Mouse (Mus musculus): ENCODE results near the gene Adcyap1. TPM values are rescaled to one million over a fixed set of nuclear protein-coding genes. Genes with fewer than 3 reads are reported as not detected.

Adcyap1 gene
- 30.0 TPM in 2 replicates for polyA plus RNA-seq (2015; fragmentation: Nextera tagmentation; extraction: Ambion mirVana)

DNA sequence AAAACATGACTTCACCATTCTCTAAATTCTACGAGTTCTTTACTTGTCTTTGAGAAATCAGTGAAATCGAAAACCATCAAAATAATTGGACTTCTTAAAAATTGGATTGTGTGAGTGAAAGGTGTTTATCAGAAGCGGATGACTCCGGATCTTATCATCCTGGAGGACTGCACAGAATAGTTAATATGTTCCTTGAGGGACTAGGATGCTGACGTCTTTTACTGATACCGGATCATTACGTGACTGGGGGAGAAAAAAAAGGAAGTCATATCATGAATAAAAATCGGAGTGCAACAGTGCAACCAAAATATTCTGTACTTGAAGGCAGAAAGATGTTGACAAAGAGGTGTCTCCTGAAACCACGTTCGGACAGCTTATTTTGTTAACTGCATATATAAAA lies at the start of gene Adcyap1:
Gene Adcyap1, plus strand, starts transcription at position 301 of the 400 bp plus-strand sequence.
- Histone ChIP-seq H3K36me3 (no peaks in the 10 kb centered on the region), H3K9ac (replicated peaks) (peak within 1 kb of the TSS; percentile 47), H3K27ac (replicated peaks) (peak within 1 kb of the TSS; percentile 69), H3K4me1 (peaks cover 29% of the 10 kb centered on the region), H3K9me3 (replicated peaks) (no peaks in the 10 kb centered on the region), H3K4me3 (replicated peaks) (peak within 1 kb of the TSS; percentile 41), H3K4me2 (peak within 1 kb of the TSS; percentile 68), H3K27me3 (replicated peaks) (peaks cover 27% of the 10 kb centered on the region)
- 27% methylated on average over 10 of the region's 10 CpGs for WGBS
- no peak for ATAC-seq (ENCODE audit: low FRiP score)

DNA sequence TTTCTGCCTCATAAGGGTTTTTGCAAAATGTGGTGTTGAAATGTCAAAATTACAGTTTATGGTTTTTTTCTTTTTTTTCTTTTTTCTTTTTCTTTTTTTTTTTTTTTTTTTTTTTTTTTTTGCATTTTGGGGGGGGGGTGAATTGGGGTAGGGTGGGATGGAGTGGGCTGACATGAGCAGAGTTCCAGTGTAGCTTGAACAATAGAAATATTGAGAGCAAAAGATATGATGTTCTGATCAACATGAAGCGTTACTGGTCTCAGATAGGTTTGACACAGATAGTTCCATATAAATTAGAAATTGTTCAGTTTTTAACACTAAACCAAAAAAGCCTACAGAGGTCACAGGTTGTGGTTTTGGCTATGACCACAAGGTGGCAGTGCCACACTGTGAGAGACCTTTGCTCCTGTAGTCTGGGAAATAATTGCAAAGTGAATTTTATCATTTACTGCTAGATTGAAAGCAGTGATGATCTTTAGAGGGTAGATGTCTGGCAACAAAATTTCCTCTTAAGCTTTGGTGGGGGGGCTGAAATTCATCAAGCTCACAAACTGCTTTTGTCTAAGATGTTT lies 40.5 kb upstream of the Adcyap1 start:
- Histone ChIP-seq H3K27me3 (replicated peaks) (no peaks in the 10 kb centered on the region), H3K9ac (replicated peaks) (no peak overlapping the region), H3K4me2 (no peak overlapping the region), H3K4me1 (no peaks in the 10 kb centered on the region), H3K27ac (replicated peaks) (no peak overlapping the region), H3K36me3 (no peaks in the 10 kb centered on the region), H3K4me3 (replicated peaks) (no peak overlapping the region), H3K9me3 (replicated peaks) (no peaks in the 10 kb centered on the region)
- peak; percentile 83 for ATAC-seq (ENCODE audit: low FRiP score)
- 38% methylated on average over 1 of the region's 1 CpGs for WGBS

DNA sequence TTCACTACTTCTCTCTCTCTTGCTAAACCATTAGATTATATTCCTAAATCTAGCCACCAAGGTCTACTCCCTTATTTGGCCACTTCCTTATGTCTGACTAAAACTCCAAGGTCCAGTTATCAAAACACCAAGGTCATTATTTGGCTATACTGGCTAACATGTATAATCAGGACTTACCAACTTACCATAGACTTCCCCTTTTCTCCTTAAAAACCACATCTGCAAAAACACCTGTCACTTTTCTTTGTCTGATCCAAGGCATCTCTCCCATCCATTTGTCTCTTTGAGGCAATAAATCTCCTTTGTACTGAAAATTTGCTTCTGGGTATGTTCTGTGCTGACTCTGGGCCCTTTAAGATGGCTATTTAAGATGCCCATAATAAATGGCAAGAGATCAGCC lies 29.2 kb upstream of the Adcyap1 start:
- Histone ChIP-seq H3K9ac (replicated peaks) (no peak overlapping the region), H3K36me3 (no peaks in the 10 kb centered on the region), H3K4me3 (replicated peaks) (no peak overlapping the region), H3K4me2 (no peak overlapping the region), H3K27me3 (replicated peaks) (no peaks in the 10 kb centered on the region), H3K4me1 (no peaks in the 10 kb centered on the region), H3K9me3 (replicated peaks) (no peaks in the 10 kb centered on the region), H3K27ac (replicated peaks) (no peak overlapping the region)
- ATAC-seq (ENCODE audit: low FRiP score), result no peak

DNA sequence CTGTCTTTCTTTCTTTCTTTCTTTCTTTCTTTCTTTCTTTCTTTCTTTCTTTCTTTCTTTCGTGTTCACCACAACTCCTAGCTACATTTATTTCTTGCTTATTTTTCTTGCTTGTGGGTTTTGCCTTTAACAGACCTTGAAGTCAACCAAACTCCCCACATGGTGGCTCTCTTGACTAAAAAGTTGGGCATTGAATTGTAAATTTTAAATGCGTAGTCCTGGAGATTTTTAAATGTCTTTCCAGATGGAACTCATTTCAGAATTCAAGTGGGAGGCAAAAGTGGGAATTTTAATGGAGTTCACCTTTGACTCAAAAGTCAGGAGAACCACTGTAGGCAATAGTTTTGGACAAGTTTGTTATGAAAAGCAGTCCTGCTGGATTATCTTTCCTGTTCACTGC lies 2.0 kb upstream of the Adcyap1 start:
- H3K4me1 ChIP-seq, result peaks cover 10% of the 10 kb centered on the region

DNA sequence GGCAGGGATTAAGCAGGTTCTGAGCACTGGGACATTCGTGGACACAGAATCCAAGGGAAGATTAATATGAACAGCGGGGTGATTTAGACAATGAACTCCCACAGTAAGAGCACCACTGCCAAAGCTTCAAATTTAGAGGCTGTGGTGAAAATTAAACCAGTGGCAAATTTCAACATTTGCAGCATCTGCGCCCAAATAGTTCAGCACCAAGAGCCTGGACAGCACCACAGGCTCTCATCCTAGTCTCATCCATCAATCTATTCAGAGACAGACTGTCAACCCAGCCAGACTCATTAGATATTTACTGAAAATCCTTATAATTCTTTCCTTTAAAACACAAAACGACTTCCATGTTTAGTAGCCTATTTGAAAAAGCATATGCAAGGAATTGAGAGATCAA lies 604 bp upstream of the Adcyap1 start:
- Histone ChIP-seq H3K27ac (replicated peaks) (no peak overlapping the region), H3K4me2 (peak overlapping the region; percentile 32), H3K27me3 (replicated peaks) (peaks cover 25% of the 10 kb centered on the region), H3K4me3 (replicated peaks) (no peak overlapping the region), H3K4me1 (peaks cover 24% of the 10 kb centered on the region), H3K9ac (replicated peaks) (no peak overlapping the region), H3K36me3 (no peaks in the 10 kb centered on the region), H3K9me3 (replicated peaks) (no peaks in the 10 kb centered on the region)
- no peak for ATAC-seq (ENCODE audit: low FRiP score)
- 3% methylated on average over 4 of the region's 4 CpGs for WGBS

More for the DNA sequence above, 2.0 kb upstream of the Adcyap1 start:
- Histone ChIP-seq H3K4me2 (no peak overlapping the region), H3K4me3 (replicated peaks) (no peak overlapping the region), H3K27ac (replicated peaks) (no peak overlapping the region), H3K36me3 (no peaks in the 10 kb centered on the region), H3K27me3 (replicated peaks) (peaks cover 22% of the 10 kb centered on the region), H3K9me3 (replicated peaks) (no peaks in the 10 kb centered on the region), H3K9ac (replicated peaks) (no peak overlapping the region)
- WGBS, result 45% methylated on average over 2 of the region's 2 CpGs
- ATAC-seq (ENCODE audit: low FRiP score), result no peak

DNA sequence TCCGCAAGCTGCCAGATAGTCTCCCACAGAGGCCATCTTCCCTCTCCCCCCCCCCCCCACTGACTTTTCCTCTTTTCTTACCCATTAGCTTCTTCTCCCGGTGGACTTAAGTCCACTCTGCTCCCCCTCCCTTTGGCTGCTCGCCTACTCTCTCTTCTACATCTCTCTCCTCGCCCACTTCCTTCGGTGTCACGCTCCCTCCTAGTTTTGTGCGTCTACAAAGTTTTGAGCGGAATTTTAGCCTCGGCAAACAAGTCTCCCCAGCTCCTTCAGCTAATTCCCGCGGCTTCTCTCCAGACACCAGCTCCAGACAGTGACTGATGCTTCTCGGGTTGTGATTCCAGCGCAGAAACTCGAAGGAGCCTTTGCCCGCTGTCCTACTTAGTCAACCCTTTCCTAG lies 401 bp downstream of the Adcyap1 start:
- no peak for ATAC-seq (ENCODE audit: low FRiP score)
- H3K27me3 ChIP-seq (replicated peaks), result peaks cover 28% of the 10 kb centered on the region
- WGBS, result under 1% methylated on average over 15 of the region's 15 CpGs
- H3K4me1 ChIP-seq, result peaks cover 30% of the 10 kb centered on the region
- H3K9me3 ChIP-seq (replicated peaks), result no peaks in the 10 kb centered on the region
- H3K36me3 ChIP-seq, result no peaks in the 10 kb centered on the region
- peak overlapping the region; percentile 41 for H3K4me3 ChIP-seq (replicated peaks)
- H3K27ac ChIP-seq (replicated peaks), result peak overlapping the region; percentile 69
- peak overlapping the region; percentile 47 for H3K9ac ChIP-seq (replicated peaks)
- H3K4me2 ChIP-seq, result peak overlapping the region; percentile 68

DNA sequence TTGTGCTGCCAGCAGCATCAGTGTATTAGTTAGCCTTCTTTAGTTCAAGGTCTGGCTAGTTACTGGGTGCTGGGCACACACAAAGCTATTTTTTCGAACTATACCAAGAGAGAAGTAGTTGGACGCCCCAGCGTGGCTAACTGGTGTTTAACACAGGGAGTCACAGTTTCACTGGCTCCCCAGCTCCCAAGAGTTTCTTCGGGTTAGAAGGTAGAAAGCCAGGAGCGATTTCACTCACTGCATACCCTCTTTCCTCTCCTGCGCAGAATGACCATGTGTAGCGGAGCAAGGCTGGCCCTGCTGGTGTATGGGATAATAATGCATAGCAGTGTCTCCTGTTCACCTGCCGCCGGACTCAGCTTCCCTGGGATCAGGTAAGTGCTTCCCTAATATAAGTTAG lies 930 bp downstream of the Adcyap1 start:
- Histone ChIP-seq H3K27ac (replicated peaks) (peak overlapping the region; percentile 69), H3K4me2 (peak overlapping the region; percentile 68), H3K4me3 (replicated peaks) (peak overlapping the region; percentile 41), H3K9me3 (replicated peaks) (no peaks in the 10 kb centered on the region), H3K36me3 (no peaks in the 10 kb centered on the region), H3K4me1 (peaks cover 30% of the 10 kb centered on the region), H3K9ac (replicated peaks) (peak overlapping the region; percentile 47), H3K27me3 (replicated peaks) (peaks cover 27% of the 10 kb centered on the region)
- WGBS, result 0% methylated on average over 9 of the region's 9 CpGs
- ATAC-seq (ENCODE audit: low FRiP score), result no peak

DNA sequence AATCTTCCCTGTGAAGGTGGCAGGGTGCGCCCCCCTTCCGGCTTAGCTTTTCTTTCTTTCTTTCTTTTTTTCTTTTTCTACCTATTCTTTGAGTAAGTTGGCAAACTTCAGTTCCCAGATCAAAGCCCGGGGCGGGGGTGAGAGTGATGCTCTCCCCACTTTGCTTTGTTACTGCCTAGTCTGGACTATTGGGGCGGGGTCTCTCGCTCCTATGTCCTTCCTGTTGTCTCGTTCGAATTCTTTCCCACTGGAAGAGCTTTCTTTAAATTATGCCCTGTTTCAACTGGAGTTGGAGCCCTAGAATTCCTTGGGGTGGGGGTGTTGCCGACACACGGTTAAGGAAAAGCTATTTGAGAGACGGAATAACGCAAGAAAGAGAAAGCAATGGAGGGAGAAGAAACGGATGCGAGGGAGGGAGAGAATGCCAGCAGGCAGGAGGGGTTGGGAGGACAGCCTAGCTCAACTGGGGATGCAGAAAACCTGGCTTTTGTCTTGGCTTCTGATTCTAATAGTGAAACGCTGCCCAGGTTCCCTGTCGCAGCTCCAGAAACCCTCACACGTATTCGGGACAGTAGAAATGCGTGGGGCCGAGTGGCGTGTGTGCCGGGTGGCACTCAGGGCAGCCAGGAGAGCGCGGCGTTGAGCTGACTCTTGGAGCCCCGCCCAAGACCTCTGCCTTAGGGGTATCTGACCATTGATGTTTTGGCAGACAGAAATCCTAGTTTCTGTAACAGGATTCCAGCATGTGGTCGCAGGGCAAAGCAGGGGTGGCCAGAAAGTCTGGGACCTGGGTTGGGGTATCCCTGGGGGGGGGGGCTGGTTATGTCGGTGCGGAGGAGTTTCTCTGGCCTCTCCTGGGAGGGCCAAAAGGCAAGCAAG lies 1.8 kb downstream of the Adcyap1 start:
- peak overlapping the region; percentile 41 for H3K4me3 ChIP-seq (replicated peaks)
- H3K9me3 ChIP-seq (replicated peaks), result no peaks in the 10 kb centered on the region
- peak overlapping the region; percentile 47 for H3K9ac ChIP-seq (replicated peaks)
- under 1% methylated on average over 29 of the region's 29 CpGs for WGBS
- peaks cover 30% of the 10 kb centered on the region for H3K4me1 ChIP-seq
- no peaks in the 10 kb centered on the region for H3K36me3 ChIP-seq
- peak; percentile 32; the same call in 1 of the 2 replicates for ATAC-seq (ENCODE audit: low FRiP score)
- H3K4me2 ChIP-seq, result peak overlapping the region; percentile 68
- peak overlapping the region; percentile 69 for H3K27ac ChIP-seq (replicated peaks)
- H3K27me3 ChIP-seq (replicated peaks), result peaks cover 30% of the 10 kb centered on the region

DNA sequence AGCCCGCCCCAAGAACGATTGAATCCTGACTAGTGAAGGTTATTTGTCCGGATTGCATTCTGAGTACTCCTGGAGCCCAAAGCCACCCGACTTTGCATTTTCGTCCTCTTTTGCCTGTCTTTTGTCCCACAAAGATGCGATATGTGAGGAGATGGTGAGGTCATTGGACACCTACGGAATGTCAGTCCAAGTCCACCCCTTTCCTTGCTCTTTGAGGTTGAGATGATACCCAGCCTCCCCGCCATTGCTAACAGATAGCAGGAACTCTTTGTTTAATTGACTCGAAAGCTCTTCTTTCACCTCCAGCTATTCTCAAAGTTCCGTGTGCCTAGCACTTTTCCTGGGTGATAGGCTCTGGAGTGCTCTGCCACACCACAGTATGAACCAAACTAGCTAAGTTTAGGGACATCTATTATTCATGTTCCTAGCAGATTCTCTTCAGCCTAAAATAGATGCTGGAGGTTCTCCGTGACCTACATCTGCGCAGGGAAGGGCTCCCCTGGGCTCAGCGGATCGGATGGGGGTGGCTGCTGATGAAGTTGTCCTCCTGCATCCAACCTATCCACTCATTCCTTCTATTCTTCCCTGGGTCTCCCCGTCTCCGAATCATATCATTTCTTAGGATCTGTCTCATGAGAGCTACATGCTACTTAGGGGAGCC lies 2.6 kb downstream of the Adcyap1 start:
- no peaks in the 10 kb centered on the region for H3K9me3 ChIP-seq (replicated peaks)
- peak overlapping the region; percentile 41 for H3K4me3 ChIP-seq (replicated peaks)
- peaks cover 30% of the 10 kb centered on the region for H3K27me3 ChIP-seq (replicated peaks)
- peak overlapping the region; percentile 69 for H3K27ac ChIP-seq (replicated peaks)
- peak; percentile 23; the same call in 1 of the 2 replicates for ATAC-seq (ENCODE audit: low FRiP score)
- peaks cover 30% of the 10 kb centered on the region for H3K4me1 ChIP-seq
- H3K4me2 ChIP-seq, result peak overlapping the region; percentile 68
- no peaks in the 10 kb centered on the region for H3K36me3 ChIP-seq
- 1% methylated on average over 16 of the region's 16 CpGs for WGBS
- peak overlapping the region; percentile 47 for H3K9ac ChIP-seq (replicated peaks)

DNA sequence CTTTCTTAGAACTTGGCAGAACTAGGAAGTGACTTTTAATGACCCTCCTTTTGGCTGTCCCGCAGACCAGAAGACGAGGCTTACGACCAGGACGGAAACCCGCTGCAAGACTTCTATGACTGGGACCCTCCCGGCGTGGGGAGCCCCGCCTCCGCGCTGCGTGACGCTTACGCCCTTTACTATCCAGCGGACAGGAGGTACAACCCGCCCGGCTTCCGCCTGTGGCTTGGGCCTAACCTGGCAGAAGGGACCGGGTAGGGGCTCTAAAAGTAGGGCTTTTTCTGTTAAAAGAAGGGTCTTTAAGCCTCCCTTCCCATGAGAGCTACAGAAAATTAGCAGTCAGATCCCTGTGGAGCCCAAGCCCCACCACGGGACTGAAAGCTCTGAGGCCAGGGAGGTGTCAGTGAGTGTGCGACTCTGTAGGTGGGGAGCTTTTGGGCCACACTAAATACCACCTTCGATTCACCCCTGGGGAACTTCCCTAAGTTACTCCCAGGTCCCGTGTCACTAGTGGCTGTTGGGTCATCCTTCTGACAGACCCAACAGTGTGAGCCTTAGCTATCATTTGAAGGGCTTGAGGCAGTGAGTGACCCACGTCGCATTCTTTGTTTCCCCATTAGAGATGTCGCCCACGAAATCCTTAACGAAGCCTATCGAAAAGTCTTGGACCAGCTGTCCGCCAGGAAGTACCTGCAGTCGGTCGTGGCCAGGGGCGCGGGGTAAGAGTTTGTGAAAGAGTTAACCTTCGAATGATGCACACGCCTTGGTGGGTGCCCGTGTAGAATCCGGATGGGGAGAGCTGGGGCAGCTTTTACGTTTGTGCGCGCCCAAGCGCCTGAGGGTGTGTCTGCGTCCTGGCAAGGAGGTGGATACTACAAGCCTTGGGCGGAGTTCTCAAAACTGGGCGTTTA lies 3.6 kb downstream of the Adcyap1 start:
- peak; percentile 67 for ATAC-seq (ENCODE audit: low FRiP score)
- peak overlapping the region; percentile 47 for H3K9ac ChIP-seq (replicated peaks)
- peaks cover 27% of the 10 kb centered on the region for H3K27me3 ChIP-seq (replicated peaks)
- H3K36me3 ChIP-seq, result no peaks in the 10 kb centered on the region
- under 1% methylated on average over 44 of the region's 44 CpGs for WGBS
- peak overlapping the region; percentile 69 for H3K27ac ChIP-seq (replicated peaks)
- peak overlapping the region; percentile 41 for H3K4me3 ChIP-seq (replicated peaks)
- H3K4me1 ChIP-seq, result peaks cover 30% of the 10 kb centered on the region
- no peaks in the 10 kb centered on the region for H3K9me3 ChIP-seq (replicated peaks)
- peak overlapping the region; percentile 68 for H3K4me2 ChIP-seq

Measured in neural tube, embryonic 15.5 days (tissue).